Mouse (Mus musculus) embryonic facial prominence, embryonic 15.5 days (tissue): ENCODE data around the gene Wdr91. TPM values are rescaled to one million over a fixed set of nuclear protein-coding genes. Genes with fewer than 3 reads are reported as not detected.

Experiments used
- ATAC-seq: fragments of 200-750 bp; cut with Nextera tagmentation; 2 replicates; pipeline ENCODE4 v1.8.0; 2017; ENCODE audit warnings: low read depth, moderate TSS enrichment; ENCODE audit not compliant: insufficient number of reproducible peaks, low FRiP score, low TSS enrichment
- H3K27ac ChIP-seq: fragments of 300-500 bp; sonication (generic); replicated peaks from 2 replicates; pipeline ENCODE4 v1.5.1; 2015; ENCODE audit warnings: mild to moderate bottlenecking, inconsistent platforms
- H3K27me3 ChIP-seq: fragments of 300-500 bp; sonication (generic); 2 replicates; pipeline ENCODE4 v1.6.1; 2015; ENCODE audit warnings: inconsistent platforms
- H3K36me3 ChIP-seq: fragments of 300-500 bp; sonication (generic); 2 replicates; pipeline ENCODE4 v1.6.1; 2015; ENCODE audit warnings: mild to moderate bottlenecking, inconsistent platforms
- H3K4me1 ChIP-seq: fragments of 300-500 bp; sonication (generic); 2 replicates; pipeline ENCODE4 v1.6.1; 2015; ENCODE audit warnings: inconsistent platforms
- H3K4me2 ChIP-seq: fragments of 300-500 bp; sonication (generic); replicated peaks from 2 replicates; pipeline ENCODE4 v1.6.1; 2015; ENCODE audit warnings: mild to moderate bottlenecking, inconsistent platforms
- H3K4me3 ChIP-seq: fragments of 300-500 bp; sonication (generic); replicated peaks from 2 replicates; pipeline ENCODE4 v1.5.1; 2015; ENCODE audit warnings: mild to moderate bottlenecking, inconsistent platforms
- H3K9ac ChIP-seq: fragments of 300-500 bp; sonication (generic); 2 replicates; pipeline ENCODE4 v1.6.1; 2015; ENCODE audit warnings: inconsistent platforms
- H3K9me3 ChIP-seq: fragments of 300-500 bp; sonication (generic); replicated peaks from 2 replicates; pipeline ENCODE4 v1.6.1; 2016; ENCODE audit warnings: inconsistent platforms
- WGBS: fragments of 180-500 bp; shearing (Covaris S2); methylation state at CpG from one replicate; pipeline ENCODE4 v1.1.7; 2015; 5-methylcytosine and 5-hydroxymethylcytosine counted together
- polyA plus RNA-seq: library from polyadenylated mRNA; unstranded; fragments of >200 nt; fragmentation: Nextera tagmentation; extraction: Ambion mirVana; gene quantifications from 2 replicates; pipeline ENCODE4 v1.2.1, GENCODE M21; 2015

Wdr91 gene
- polyA plus RNA-seq, 1 experiment from 2014 or later = 12.0 TPM

GRCm38 (mm10) chr6:34941496-34941895 lies 30.8 kb upstream of the Wdr91 start:
- ATAC-seq = no peak
- no peaks in the 10 kb centered on the region for H3K27me3 ChIP-seq
- 76% methylated on average over 2 of the region's 2 CpGs for WGBS
- no peak overlapping the region for H3K9ac ChIP-seq
- no peaks in the 10 kb centered on the region for H3K36me3 ChIP-seq
- no peaks in the 10 kb centered on the region for H3K4me1 ChIP-seq
- no peaks in the 10 kb centered on the region for H3K9me3 ChIP-seq
- H3K4me2 ChIP-seq = no peak overlapping the region
- H3K4me3 ChIP-seq = no peak overlapping the region
- no peak overlapping the region for H3K27ac ChIP-seq

GRCm38 (mm10) chr6:34939451-34939850 lies 28.8 kb upstream of the Wdr91 start:
- H3K9me3 ChIP-seq = no peaks in the 10 kb centered on the region
- no peaks in the 10 kb centered on the region for H3K27me3 ChIP-seq
- H3K4me1 ChIP-seq = no peaks in the 10 kb centered on the region
- no peaks in the 10 kb centered on the region for H3K36me3 ChIP-seq
- H3K27ac ChIP-seq = no peak overlapping the region
- H3K4me3 ChIP-seq = no peak overlapping the region
- no peak overlapping the region for H3K9ac ChIP-seq
- H3K4me2 ChIP-seq = no peak overlapping the region
- WGBS = 88% methylated on average over 8 of the region's 8 CpGs
- ATAC-seq = no peak

- 41% methylated on average over 4 of the region's 4 CpGs for whole genome bisulfite sequencing
- Histone ChIP-seq H3K27me3 (no peaks in the 10 kb centered on the region), H3K4me3 (no peak overlapping the region), H3K4me2 (no peak overlapping the region), H3K9me3 (no peaks in the 10 kb centered on the region), H3K9ac (no peak overlapping the region), H3K27ac (no peak overlapping the region), H3K4me1 (no peaks in the 10 kb centered on the region), H3K36me3 (no peaks in the 10 kb centered on the region)
- no peak for ATAC-seq
Measured at GRCm38 (mm10) chr6:34938929-34939325, 28.3 kb upstream of the Wdr91 start.

- no peaks in the 10 kb centered on the region for H3K9me3 ChIP-seq
- no peak overlapping the region for H3K4me3 ChIP-seq
- no peak overlapping the region for H3K9ac ChIP-seq
- no peaks in the 10 kb centered on the region for H3K27me3 ChIP-seq
- H3K36me3 ChIP-seq = no peaks in the 10 kb centered on the region
- H3K4me2 ChIP-seq = no peak overlapping the region
- H3K27ac ChIP-seq = no peak overlapping the region
- WGBS = 71% methylated on average over 7 of the region's 7 CpGs
- no peak for ATAC-seq
- H3K4me1 ChIP-seq = no peaks in the 10 kb centered on the region
Measured at GRCm38 (mm10) chr6:34938280-34938928, 27.7 kb upstream of the Wdr91 start.

DNA sequence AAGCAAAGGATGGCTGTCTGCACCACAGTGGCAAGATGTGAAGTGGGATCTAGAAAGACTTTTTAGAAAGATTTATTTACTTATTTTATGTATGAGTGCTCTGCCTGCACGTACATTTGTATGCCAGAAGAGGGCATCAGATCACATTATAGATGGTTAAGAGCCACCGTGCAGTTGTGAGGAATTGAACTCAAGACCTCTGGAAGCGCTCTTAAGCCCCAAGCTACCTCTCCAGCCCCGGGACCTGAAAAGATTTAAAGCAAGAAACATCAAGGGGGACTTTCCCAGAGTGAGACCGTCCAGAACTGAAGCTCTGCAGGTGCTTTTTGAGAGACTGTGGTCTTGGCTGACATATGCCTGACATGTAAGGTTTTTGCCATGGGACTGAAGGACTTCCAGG lies 26.1 kb upstream of the Wdr91 start:
- Histone ChIP-seq H3K9ac (no peak overlapping the region), H3K4me3 (no peak overlapping the region), H3K27me3 (no peaks in the 10 kb centered on the region), H3K4me1 (no peaks in the 10 kb centered on the region), H3K9me3 (no peaks in the 10 kb centered on the region), H3K27ac (no peak overlapping the region), H3K4me2 (no peak overlapping the region), H3K36me3 (no peaks in the 10 kb centered on the region)
- WGBS = 67% methylated on average over 5 of the region's 5 CpGs
- no peak for ATAC-seq

- no peaks in the 10 kb centered on the region for H3K4me1 ChIP-seq
- no peak overlapping the region for H3K9ac ChIP-seq
- H3K27ac ChIP-seq = no peak overlapping the region
- no peaks in the 10 kb centered on the region for H3K9me3 ChIP-seq
- ATAC-seq = no peak
- H3K36me3 ChIP-seq = no peaks in the 10 kb centered on the region
- no peaks in the 10 kb centered on the region for H3K27me3 ChIP-seq
- H3K4me2 ChIP-seq = no peak overlapping the region
- 85% methylated on average over 1 of the region's 1 CpGs for WGBS
- H3K4me3 ChIP-seq = no peak overlapping the region
Measured at GRCm38 (mm10) chr6:34932633-34933032, 22.0 kb upstream of the Wdr91 start.

- 94% methylated on average over 8 of the region's 8 CpGs for WGBS
- H3K27ac ChIP-seq = no peak overlapping the region
Measured at GRCm38 (mm10) chr6:34927594-34927993, 16.9 kb upstream of the Wdr91 start.

GRCm38 (mm10) chr6:34927156-34927555 lies 16.5 kb upstream of the Wdr91 start:
- Histone ChIP-seq H3K27me3 (no peaks in the 10 kb centered on the region), H3K27ac (no peak overlapping the region), H3K36me3 (no peaks in the 10 kb centered on the region), H3K4me3 (no peak overlapping the region), H3K4me1 (no peaks in the 10 kb centered on the region), H3K9me3 (no peaks in the 10 kb centered on the region), H3K4me2 (no peak overlapping the region), H3K9ac (no peak overlapping the region)
- WGBS = 36% methylated on average over 4 of the region's 4 CpGs
- no peak for ATAC-seq

More at GRCm38 (mm10) chr6:34927594-34927993, 16.9 kb upstream of the Wdr91 start:
- Histone ChIP-seq H3K27me3 (no peaks in the 10 kb centered on the region), H3K36me3 (no peaks in the 10 kb centered on the region), H3K4me1 (no peaks in the 10 kb centered on the region), H3K9me3 (no peaks in the 10 kb centered on the region), H3K4me2 (no peak overlapping the region), H3K9ac (no peak overlapping the region), H3K4me3 (no peak overlapping the region)
- ATAC-seq = no peak

GRCm38 (mm10) chr6:34921941-34922340 lies 11.3 kb upstream of the Wdr91 start:
- ATAC-seq = no peak
- no peaks in the 10 kb centered on the region for H3K4me1 ChIP-seq
- H3K36me3 ChIP-seq = no peaks in the 10 kb centered on the region
- H3K4me2 ChIP-seq = no peak overlapping the region
- no peaks in the 10 kb centered on the region for H3K27me3 ChIP-seq
- H3K4me3 ChIP-seq = no peak overlapping the region
- H3K9ac ChIP-seq = no peak overlapping the region
- H3K27ac ChIP-seq = no peak overlapping the region
- WGBS = 50% methylated on average over 14 of the region's 14 CpGs
- no peaks in the 10 kb centered on the region for H3K9me3 ChIP-seq

GRCm38 (mm10) chr6:34920631-34921030 lies 10.0 kb upstream of the Wdr91 start:
- no peak overlapping the region for H3K4me3 ChIP-seq
- H3K9ac ChIP-seq = no peak overlapping the region
- 86% methylated on average over 12 of the region's 12 CpGs for WGBS
- no peaks in the 10 kb centered on the region for H3K36me3 ChIP-seq
- no peak overlapping the region for H3K4me2 ChIP-seq
- H3K9me3 ChIP-seq = no peaks in the 10 kb centered on the region
- ATAC-seq = no peak
- H3K27me3 ChIP-seq = no peaks in the 10 kb centered on the region
- H3K4me1 ChIP-seq = no peaks in the 10 kb centered on the region
- no peak overlapping the region for H3K27ac ChIP-seq

DNA sequence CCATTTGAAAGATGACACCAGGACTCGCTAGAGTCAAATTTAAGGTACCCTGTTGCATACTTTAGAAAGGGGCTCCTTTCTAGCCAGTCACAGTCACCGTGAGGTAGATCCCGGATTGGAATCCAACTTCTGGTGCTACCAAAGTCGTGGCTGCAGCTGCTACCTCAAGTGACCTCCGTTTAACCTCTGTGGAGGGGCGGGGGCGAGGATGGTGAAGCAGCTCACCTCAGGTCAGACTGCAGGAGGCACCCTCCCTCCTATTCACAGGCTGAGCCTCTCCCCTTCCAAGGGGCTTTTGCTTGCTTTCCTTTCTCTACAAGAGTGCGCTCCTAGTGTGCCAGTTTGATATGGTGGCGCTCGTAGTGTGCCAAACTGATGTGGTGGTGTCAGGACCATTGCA lies 9.3 kb upstream of the Wdr91 start, which contains the start of gene Stra8:
Gene Stra8 (plus strand): TSS at position 208 of the 400 bp plus-strand sequence.
- H3K9me3 ChIP-seq = no peaks in the 10 kb centered on the region
- no peak within 1 kb of the TSS for H3K4me3 ChIP-seq
- no peak within 1 kb of the TSS for H3K27ac ChIP-seq
- ATAC-seq = no peak
- H3K4me2 ChIP-seq = no peak within 1 kb of the TSS
- WGBS = 43% methylated on average over 10 of the region's 10 CpGs
- H3K36me3 ChIP-seq = no peaks in the 10 kb centered on the region
- no peak within 1 kb of the TSS for H3K9ac ChIP-seq
- H3K27me3 ChIP-seq = no peaks in the 10 kb centered on the region
- H3K4me1 ChIP-seq = no peaks in the 10 kb centered on the region

DNA sequence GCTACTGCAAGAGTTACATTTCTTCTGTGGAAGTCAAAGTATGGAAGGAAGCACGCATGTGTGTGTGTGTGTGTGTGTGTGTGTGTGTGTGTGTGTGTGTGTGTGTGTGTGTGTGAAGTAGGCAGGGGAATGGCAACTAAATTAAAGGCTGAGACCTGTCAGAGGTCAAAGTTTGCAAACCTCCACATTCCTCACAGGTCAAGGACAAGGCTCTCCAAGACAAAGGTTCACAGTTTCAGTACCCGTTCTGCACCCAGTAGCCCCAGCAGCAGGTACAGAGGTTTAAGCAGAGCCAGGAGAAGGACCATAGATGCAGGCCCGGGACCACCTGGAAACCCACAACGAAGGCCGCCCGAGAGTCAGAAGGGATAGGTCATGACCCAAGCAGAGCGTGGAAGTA lies 8.5 kb upstream of the Wdr91 start:
- Histone ChIP-seq H3K4me1 (no peaks in the 10 kb centered on the region), H3K4me3 (no peak overlapping the region), H3K9ac (no peak overlapping the region), H3K27ac (no peak overlapping the region), H3K9me3 (no peaks in the 10 kb centered on the region), H3K36me3 (no peaks in the 10 kb centered on the region), H3K27me3 (no peaks in the 10 kb centered on the region), H3K4me2 (no peak overlapping the region)
- WGBS = 57% methylated on average over 7 of the region's 7 CpGs
- ATAC-seq = no peak
